Mouse (Mus musculus) lung, postnatal 0 days (tissue): ENCODE measurements at regions not wholly inside any gene's neighbourhood (a gene's known extent, or its start where the extent isn't known, plus 50 kb on each side); places are given as distances from the start of the nearest gene placed in this dataset.

Experiments used
- ATAC-seq: fragments of 200-750 bp; cut with Nextera tagmentation; 2 replicates; pipeline ENCODE4 v1.8.0; 2017; ENCODE audit warnings: moderate library complexity
- DNase-seq: peaks from one replicate; pipeline ENCODE4 v3.0.0-alpha.2; 2016; ENCODE audit warnings: low spot score
- H3K27ac ChIP-seq: fragments of 300-500 bp; sonication (generic); 2 replicates; pipeline ENCODE4 v1.5.1; 2014; ENCODE audit warnings: antibody characterized with exemption, mild to moderate bottlenecking, low read length, mixed read lengths
- H3K27me3 ChIP-seq: fragments of 300-500 bp; sonication (generic); replicated peaks from 2 replicates; pipeline ENCODE4 v1.6.1; 2014; ENCODE audit warnings: low read length, mixed read lengths; ENCODE audit not compliant: insufficient read depth
- H3K36me3 ChIP-seq: fragments of 300-500 bp; sonication (generic); 2 replicates; pipeline ENCODE4 v1.6.1; 2014; ENCODE audit warnings: low read length, mixed read lengths; ENCODE audit not compliant: insufficient read depth
- H3K4me1 ChIP-seq: fragments of 300-500 bp; sonication (generic); 2 replicates; pipeline ENCODE4 v1.6.1; 2014; ENCODE audit warnings: antibody characterized with exemption, low read depth, low read length, mixed read lengths; ENCODE audit not compliant: insufficient read depth
- H3K4me2 ChIP-seq: fragments of 300-500 bp; sonication (generic); replicated peaks from 2 replicates; pipeline ENCODE4 v1.6.1; 2014; ENCODE audit warnings: low read depth, mild to moderate bottlenecking, low read length, moderate library complexity, mixed read lengths
- H3K4me3 ChIP-seq: fragments of 300-500 bp; sonication (generic); 2 replicates; pipeline ENCODE4 v1.5.1; 2014; ENCODE audit warnings: low read depth, low read length
- H3K9ac ChIP-seq: fragments of 300-500 bp; sonication (generic); replicated peaks from 2 replicates; pipeline ENCODE4 v1.6.1; 2014; ENCODE audit warnings: low read depth, mild to moderate bottlenecking
- H3K9me3 ChIP-seq: fragments of 300-500 bp; sonication (generic); 2 replicates; pipeline ENCODE4 v1.6.1; 2016; ENCODE audit warnings: low read length, mixed read lengths
- CTCF ChIP-seq: IDR thresholded peaks from 2 replicates; pipeline ENCODE4 v1.5.1; 2016; ENCODE audit warnings: antibody characterized with exemption, mild to moderate bottlenecking
- EP300 ChIP-seq: IDR thresholded peaks from 2 replicates; pipeline ENCODE4 v1.6.1; 2016; ENCODE audit warnings: antibody characterized with exemption, mild to moderate bottlenecking, control low read depth
- WGBS: fragments of 180-500 bp; shearing (Covaris S2); extraction: QIAGEN DNeasy Blood & Tissue Kit; methylation state at CpG from one replicate; pipeline ENCODE4 v1.1.7; 2014; 5-methylcytosine and 5-hydroxymethylcytosine counted together

DNA sequence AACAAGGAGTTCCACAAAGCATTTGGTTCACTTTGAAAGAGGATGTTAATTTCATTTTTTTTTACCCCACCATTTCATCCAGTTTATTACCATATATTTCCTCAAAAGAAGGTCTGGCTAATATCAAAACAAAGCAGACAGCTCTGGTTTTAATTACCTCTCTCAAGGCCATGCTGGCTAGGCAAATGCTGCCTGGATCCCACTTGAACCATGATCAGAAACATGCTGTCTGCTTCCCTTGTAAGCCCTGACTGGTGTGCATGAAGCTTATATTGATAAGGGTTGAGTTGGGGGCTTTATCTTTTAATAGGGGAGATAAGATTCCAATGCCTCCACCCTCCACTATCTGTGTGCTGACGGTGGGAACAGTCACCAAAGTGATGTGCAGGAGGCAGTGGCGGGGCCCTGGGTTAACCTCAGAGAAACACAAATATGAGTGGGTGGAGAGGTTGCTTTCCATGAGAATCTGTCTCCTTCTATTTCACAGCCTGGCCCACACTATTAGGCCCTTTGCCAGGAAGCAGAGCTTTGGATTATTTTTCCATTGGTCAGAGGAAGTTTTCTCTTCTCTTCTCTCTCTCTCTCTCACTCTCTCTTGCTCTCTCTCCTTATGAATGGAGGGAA, 194.4 kb downstream of the Ets1 start:
- H3K4me3 ChIP-seq: no peak overlapping the region
- H3K36me3 ChIP-seq: no peaks in the 10 kb centered on the region
- peaks cover 1% of the 10 kb centered on the region; the same call in 1 of the 2 replicates for H3K4me1 ChIP-seq
- H3K27me3 ChIP-seq: no peaks in the 10 kb centered on the region
- 31% methylated on average over 2 of the region's 2 CpGs for WGBS
- DNase-seq: no peak
- TF ChIP-seq CTCF: no peak
- TF ChIP-seq EP300: no peak
- H3K9me3 ChIP-seq: no peaks in the 10 kb centered on the region
- H3K4me2 ChIP-seq: no peak overlapping the region
- H3K9ac ChIP-seq: no peak overlapping the region
- H3K27ac ChIP-seq: no peak overlapping the region
- ATAC-seq: no peak

DNA sequence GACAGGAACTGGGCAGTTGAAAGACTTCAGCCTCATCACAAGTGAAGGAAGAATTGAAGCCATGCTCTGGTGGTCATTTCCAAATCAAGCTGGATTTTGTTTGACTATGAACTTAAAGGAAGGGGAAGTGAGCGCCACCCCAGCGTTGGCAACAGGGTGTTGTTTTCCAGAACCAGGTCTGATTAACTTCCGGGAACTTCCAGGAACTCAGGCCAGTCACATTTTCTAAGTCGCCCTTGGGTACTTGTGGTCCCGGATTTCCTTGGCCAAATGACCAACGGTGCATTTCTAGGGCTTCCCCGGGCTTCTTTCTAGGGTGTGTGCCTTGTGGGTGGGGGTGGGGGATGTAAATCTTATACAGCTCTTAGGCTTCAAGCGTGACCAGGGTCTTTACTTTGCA, 197.4 kb downstream of the Ets1 start:
- Histone ChIP-seq H3K4me3 (no peak overlapping the region), H3K9me3 (no peaks in the 10 kb centered on the region), H3K27ac (no peak overlapping the region), H3K9ac (no peak overlapping the region), H3K27me3 (no peaks in the 10 kb centered on the region), H3K4me2 (no peak overlapping the region), H3K4me1 (peaks cover 4% of the 10 kb centered on the region; the same call in 1 of the 2 replicates), H3K36me3 (no peaks in the 10 kb centered on the region)
- DNase-seq (peak; percentile 21), ATAC-seq (no peak)
- 77% methylated on average over 8 of the region's 8 CpGs for WGBS
- TF ChIP-seq EP300: peak; percentile 81
- no peak for TF ChIP-seq CTCF

DNA sequence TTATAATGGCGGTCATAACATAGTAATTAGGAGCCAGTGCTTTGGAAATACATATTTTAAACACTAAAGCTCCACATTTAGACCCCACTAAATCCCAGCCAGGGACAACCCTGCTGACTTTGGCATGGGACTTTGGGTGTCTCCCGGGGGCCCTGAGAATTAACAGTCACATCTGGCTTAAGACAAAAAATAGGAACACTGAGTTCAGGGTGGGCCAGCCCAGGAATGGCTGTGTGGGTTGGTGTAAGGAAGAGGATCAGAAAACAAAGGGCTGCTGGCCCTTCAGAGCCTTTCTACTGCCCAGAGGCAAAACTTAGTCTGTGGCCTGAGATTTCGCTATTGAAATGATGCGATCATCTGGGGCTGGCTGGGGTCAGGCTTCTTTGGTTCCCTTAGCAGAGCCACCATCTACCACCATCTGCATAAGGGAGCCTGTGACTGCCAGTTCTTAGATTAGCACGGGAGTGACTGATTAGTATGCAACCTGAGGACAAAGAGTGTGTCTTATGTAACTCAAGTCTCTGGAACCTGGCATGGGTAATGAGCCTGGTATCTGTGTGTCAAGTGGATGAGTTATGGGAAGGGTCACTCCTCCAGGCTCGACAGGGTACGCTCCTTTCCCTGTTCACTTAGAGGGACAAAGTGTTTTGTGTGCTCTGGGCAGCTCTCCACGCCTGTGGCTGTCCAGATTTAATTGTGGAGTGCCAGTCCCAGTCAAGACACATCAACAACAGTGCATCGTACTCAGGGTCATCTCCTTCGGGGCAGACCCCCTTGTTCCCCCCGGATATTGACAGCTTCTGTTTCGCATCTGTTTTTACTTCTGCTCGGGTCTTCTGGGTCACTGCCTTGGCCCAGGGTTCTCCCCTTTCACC, 199.0 kb downstream of the Ets1 start:
- no peak for DNase-seq
- no peaks in the 10 kb centered on the region for H3K9me3 ChIP-seq
- H3K4me2 ChIP-seq: no peak overlapping the region
- ATAC-seq: no peak
- no peak overlapping the region for H3K27ac ChIP-seq
- no peak overlapping the region for H3K9ac ChIP-seq
- no peak overlapping the region for H3K4me3 ChIP-seq
- H3K4me1 ChIP-seq: peaks cover 4% of the 10 kb centered on the region; the same call in 1 of the 2 replicates
- H3K27me3 ChIP-seq: no peaks in the 10 kb centered on the region
- TF ChIP-seq CTCF (no peak), EP300 (no peak)
- no peaks in the 10 kb centered on the region for H3K36me3 ChIP-seq
- WGBS: 54% methylated on average over 13 of the region's 13 CpGs

DNA sequence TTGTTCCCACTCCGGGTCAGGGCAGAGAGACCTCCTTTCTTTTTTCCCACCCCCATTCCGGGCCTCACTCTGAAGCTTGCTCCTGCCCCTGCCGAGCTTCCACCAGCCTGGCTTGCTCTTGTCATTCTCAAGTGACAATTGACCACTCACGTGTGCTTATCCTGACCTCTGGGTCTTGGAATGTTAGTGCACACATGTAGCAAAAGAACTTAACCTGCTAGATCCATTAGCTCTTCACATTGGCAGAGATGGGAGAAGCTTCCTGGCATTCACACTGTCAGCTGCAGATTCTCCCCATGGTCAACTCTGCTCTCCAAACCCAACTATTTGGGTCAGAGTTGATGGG, 199.6 kb downstream of the Ets1 start:
- no peak for DNase-seq
- Histone ChIP-seq H3K27me3 (no peaks in the 10 kb centered on the region), H3K9me3 (no peaks in the 10 kb centered on the region), H3K9ac (no peak overlapping the region), H3K36me3 (no peaks in the 10 kb centered on the region), H3K27ac (no peak overlapping the region), H3K4me2 (no peak overlapping the region), H3K4me3 (no peak overlapping the region), H3K4me1 (peaks cover 4% of the 10 kb centered on the region; the same call in 1 of the 2 replicates)
- no peak for TF ChIP-seq EP300
- TF ChIP-seq CTCF: no peak
- 15% methylated on average over 4 of the region's 4 CpGs for WGBS
- no peak for ATAC-seq

DNA sequence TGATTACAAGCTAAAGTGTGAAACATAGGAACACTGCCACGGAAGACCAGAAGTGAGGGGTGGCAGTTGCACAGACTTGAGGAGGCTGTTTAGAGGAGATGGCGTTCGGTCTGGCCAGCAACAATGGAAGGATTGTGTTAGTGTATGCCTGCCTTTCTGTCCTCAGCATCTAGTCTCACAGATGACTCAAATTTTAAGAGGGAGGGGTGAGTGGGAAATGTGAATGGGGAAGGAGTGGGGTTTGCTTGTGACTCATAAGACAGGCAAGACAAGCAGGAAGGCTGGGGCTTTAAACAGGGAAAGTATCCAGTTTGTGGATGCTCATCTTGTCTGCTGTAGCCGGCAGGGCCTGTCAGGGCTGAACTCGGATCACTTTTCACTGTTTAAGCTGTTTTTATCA, 200.3 kb downstream of the Ets1 start:
- no peak for DNase-seq
- ATAC-seq: peak; percentile 14; the same call in 1 of the 2 replicates
- Histone ChIP-seq H3K4me1 (peaks cover 4% of the 10 kb centered on the region; the same call in 1 of the 2 replicates), H3K36me3 (no peaks in the 10 kb centered on the region), H3K4me3 (no peak overlapping the region), H3K9me3 (no peaks in the 10 kb centered on the region), H3K4me2 (no peak overlapping the region), H3K27ac (no peak overlapping the region), H3K9ac (no peak overlapping the region), H3K27me3 (no peaks in the 10 kb centered on the region)
- TF ChIP-seq CTCF (no peak), EP300 (no peak)
- WGBS: 30% methylated on average over 5 of the region's 5 CpGs

DNA sequence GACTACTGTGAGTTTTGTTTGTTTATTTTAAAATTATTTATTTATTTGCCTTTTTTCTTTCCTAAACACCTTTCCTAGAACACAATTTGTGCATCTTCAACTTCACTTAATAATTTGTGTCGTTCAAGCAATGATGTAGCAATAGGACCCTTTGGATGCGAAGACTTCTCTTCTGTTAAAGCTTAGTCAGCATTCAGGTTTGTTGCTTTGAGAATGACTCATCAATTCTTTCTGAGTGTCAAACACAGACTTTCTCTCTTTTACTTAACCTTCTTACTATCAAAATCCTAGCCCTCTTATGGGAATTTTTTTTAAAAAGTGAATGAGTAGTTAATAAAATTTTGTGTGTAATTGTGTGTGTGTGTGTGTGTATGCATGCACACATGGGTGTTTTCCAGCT, 211.3 kb downstream of the Ets1 start:
- 79% methylated on average over 2 of the region's 2 CpGs for WGBS
- no peaks in the 10 kb centered on the region for H3K9me3 ChIP-seq

More for the DNA sequence above, 211.3 kb downstream of the Ets1 start:
- Histone ChIP-seq H3K36me3 (no peaks in the 10 kb centered on the region), H3K27me3 (no peaks in the 10 kb centered on the region), H3K4me3 (no peak overlapping the region), H3K4me2 (no peak overlapping the region), H3K4me1 (no peaks in the 10 kb centered on the region), H3K9ac (no peak overlapping the region), H3K27ac (no peak overlapping the region)
- TF ChIP-seq EP300 (no peak), CTCF (no peak)
- ATAC-seq: no peak
- DNase-seq: no peak
